Mouse (Mus musculus): ENCODE results near the gene Slc23a3. TPM values are rescaled to one million over a fixed set of nuclear protein-coding genes. Genes with fewer than 3 reads are reported as not detected.

The Slc23a3 gene
- not detected in 2 replicates for polyA plus RNA-seq (2015; fragmentation: Nextera tagmentation; extraction: Ambion mirVana)

GRCm38 (mm10) chr1:75133421-75134207 is at the start of gene Slc23a3:
TSS of gene Slc23a3 (minus strand) at chr1:75133890.
- ATAC-seq, result no peak
- 72% methylated on average over 12 of the region's 12 CpGs for WGBS
- no peaks in the 10 kb centered on the region for H3K27me3 ChIP-seq (replicated peaks; ENCODE audit: control insufficient read depth, insufficient read depth, low read length)

GRCm38 (mm10) chr1:75182160-75182559 is 48.5 kb upstream of the Slc23a3 start:
- no peak for ATAC-seq
- Histone ChIP-seq H3K9ac (replicated peaks; ENCODE audit: low read depth, low read length) (no peak overlapping the region), H3K4me3 (replicated peaks; ENCODE audit: low read length) (no peak overlapping the region), H3K4me1 (replicated peaks; ENCODE audit: control insufficient read depth, insufficient read depth, low read length) (peaks cover 21% of the 10 kb centered on the region), H3K9me3 (ENCODE audit: control insufficient read depth, low read length) (no peaks in the 10 kb centered on the region), H3K4me2 (ENCODE audit: low read length) (no peak overlapping the region), H3K27ac (ENCODE audit: low read length) (no peak overlapping the region), H3K27me3 (replicated peaks; ENCODE audit: control insufficient read depth, insufficient read depth, low read length) (no peaks in the 10 kb centered on the region), H3K36me3 (ENCODE audit: control insufficient read depth, insufficient read depth) (peaks cover 28% of the 10 kb centered on the region)
- whole genome bisulfite sequencing, result 73% methylated on average over 4 of the region's 4 CpGs

More at GRCm38 (mm10) chr1:75133421-75134207, at the start of gene Slc23a3:
- H3K36me3 ChIP-seq (ENCODE audit: control insufficient read depth, insufficient read depth), result peaks cover 10% of the 10 kb centered on the region; the same call in 1 of the 2 replicates
- H3K9me3 ChIP-seq (ENCODE audit: control insufficient read depth, low read length), result no peaks in the 10 kb centered on the region
- H3K27ac ChIP-seq (ENCODE audit: low read length), result no peak within 1 kb of the TSS
- no peak within 1 kb of the TSS for H3K4me2 ChIP-seq (ENCODE audit: low read length)
- H3K9ac ChIP-seq (replicated peaks; ENCODE audit: low read depth, low read length), result no peak within 1 kb of the TSS
- H3K4me1 ChIP-seq (replicated peaks; ENCODE audit: control insufficient read depth, insufficient read depth, low read length), result no peaks in the 10 kb centered on the region
- H3K4me3 ChIP-seq (replicated peaks; ENCODE audit: low read length), result no peak within 1 kb of the TSS

GRCm38 (mm10) chr1:75181377-75181870 is 47.7 kb upstream of the Slc23a3 start:
- no peak for ATAC-seq
- Histone ChIP-seq H3K4me2 (ENCODE audit: low read length) (no peak overlapping the region), H3K9ac (replicated peaks; ENCODE audit: low read depth, low read length) (no peak overlapping the region), H3K4me1 (replicated peaks; ENCODE audit: control insufficient read depth, insufficient read depth, low read length) (peaks cover 21% of the 10 kb centered on the region), H3K36me3 (ENCODE audit: control insufficient read depth, insufficient read depth) (peaks cover 30% of the 10 kb centered on the region), H3K27me3 (replicated peaks; ENCODE audit: control insufficient read depth, insufficient read depth, low read length) (no peaks in the 10 kb centered on the region), H3K27ac (ENCODE audit: low read length) (no peak overlapping the region), H3K9me3 (ENCODE audit: control insufficient read depth, low read length) (no peaks in the 10 kb centered on the region), H3K4me3 (replicated peaks; ENCODE audit: low read length) (no peak overlapping the region)
- WGBS, result 89% methylated on average over 4 of the region's 4 CpGs

DNA sequence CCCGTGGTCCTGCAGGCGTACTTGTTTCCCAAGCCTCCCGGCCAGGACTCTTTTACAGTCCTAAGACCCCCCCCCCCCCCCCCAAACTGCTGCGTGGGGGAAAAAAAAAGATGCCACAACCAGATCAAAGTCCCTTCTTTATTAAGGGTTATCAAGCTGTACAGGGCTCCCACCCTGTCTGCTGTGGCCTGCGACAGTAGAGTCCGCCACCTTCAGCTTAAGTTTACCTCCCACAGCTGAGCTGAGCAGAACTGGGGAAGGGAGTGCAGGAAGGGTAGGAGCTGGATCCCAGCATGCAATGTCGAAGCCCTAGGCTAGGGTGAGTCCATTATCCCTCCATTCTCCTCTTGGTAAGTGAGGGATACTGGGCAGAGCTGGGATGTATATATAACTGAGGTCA is 47.1 kb upstream of the Slc23a3 start:
- Histone ChIP-seq H3K4me2 (ENCODE audit: low read length) (peak overlapping the region; percentile 99), H3K27ac (ENCODE audit: low read length) (no peak overlapping the region), H3K9me3 (ENCODE audit: control insufficient read depth, low read length) (no peaks in the 10 kb centered on the region), H3K4me3 (replicated peaks; ENCODE audit: low read length) (peak overlapping the region; percentile 53), H3K4me1 (replicated peaks; ENCODE audit: control insufficient read depth, insufficient read depth, low read length) (peaks cover 21% of the 10 kb centered on the region), H3K36me3 (ENCODE audit: control insufficient read depth, insufficient read depth) (peaks cover 26% of the 10 kb centered on the region), H3K9ac (replicated peaks; ENCODE audit: low read depth, low read length) (no peak overlapping the region), H3K27me3 (replicated peaks; ENCODE audit: control insufficient read depth, insufficient read depth, low read length) (no peaks in the 10 kb centered on the region)
- no peak for ATAC-seq
- WGBS, result 29% methylated on average over 7 of the region's 7 CpGs

DNA sequence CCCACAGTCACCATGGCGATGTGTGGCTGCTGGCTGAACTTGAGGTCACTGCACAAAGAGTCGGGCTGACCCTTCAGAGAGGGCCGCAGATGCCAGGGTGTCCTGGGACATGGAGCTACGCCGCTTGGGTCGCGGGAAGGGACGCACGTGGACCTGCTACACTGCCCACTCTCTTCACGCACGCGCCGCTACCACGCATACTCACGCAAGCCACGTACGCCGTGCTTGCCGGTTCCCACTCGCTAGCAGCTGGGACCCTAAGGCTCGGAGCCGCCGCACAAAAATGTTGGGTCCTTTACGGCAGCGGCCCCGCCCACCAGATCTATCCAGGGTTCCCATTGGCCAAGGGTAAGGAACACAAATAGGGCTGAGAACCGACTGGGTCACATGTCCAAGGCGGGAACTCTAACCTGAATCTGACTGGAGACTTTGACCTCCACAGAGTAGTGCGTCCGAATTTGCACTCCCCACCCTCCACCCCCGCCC is 46.5 kb upstream of the Slc23a3 start, which contains the start of gene Abcb6:
TSS of gene Abcb6 (minus strand) at position 288 of the 486 bp plus-strand sequence.
- peak within 1 kb of the TSS; percentile 53 for H3K4me3 ChIP-seq (replicated peaks; ENCODE audit: low read length)
- peaks cover 21% of the 10 kb centered on the region for H3K4me1 ChIP-seq (replicated peaks; ENCODE audit: control insufficient read depth, insufficient read depth, low read length)
- peaks cover 23% of the 10 kb centered on the region for H3K36me3 ChIP-seq (ENCODE audit: control insufficient read depth, insufficient read depth)
- no peaks in the 10 kb centered on the region for H3K9me3 ChIP-seq (ENCODE audit: control insufficient read depth, low read length)
- peak within 1 kb of the TSS; percentile 21 for H3K27ac ChIP-seq (ENCODE audit: low read length)
- no peaks in the 10 kb centered on the region for H3K27me3 ChIP-seq (replicated peaks; ENCODE audit: control insufficient read depth, insufficient read depth, low read length)
- WGBS, result 0% methylated on average over 31 of the region's 31 CpGs
- H3K9ac ChIP-seq (replicated peaks; ENCODE audit: low read depth, low read length), result peak within 1 kb of the TSS; percentile 73
- peak; percentile 95 for ATAC-seq
- peak within 1 kb of the TSS; percentile 99 for H3K4me2 ChIP-seq (ENCODE audit: low read length)

DNA sequence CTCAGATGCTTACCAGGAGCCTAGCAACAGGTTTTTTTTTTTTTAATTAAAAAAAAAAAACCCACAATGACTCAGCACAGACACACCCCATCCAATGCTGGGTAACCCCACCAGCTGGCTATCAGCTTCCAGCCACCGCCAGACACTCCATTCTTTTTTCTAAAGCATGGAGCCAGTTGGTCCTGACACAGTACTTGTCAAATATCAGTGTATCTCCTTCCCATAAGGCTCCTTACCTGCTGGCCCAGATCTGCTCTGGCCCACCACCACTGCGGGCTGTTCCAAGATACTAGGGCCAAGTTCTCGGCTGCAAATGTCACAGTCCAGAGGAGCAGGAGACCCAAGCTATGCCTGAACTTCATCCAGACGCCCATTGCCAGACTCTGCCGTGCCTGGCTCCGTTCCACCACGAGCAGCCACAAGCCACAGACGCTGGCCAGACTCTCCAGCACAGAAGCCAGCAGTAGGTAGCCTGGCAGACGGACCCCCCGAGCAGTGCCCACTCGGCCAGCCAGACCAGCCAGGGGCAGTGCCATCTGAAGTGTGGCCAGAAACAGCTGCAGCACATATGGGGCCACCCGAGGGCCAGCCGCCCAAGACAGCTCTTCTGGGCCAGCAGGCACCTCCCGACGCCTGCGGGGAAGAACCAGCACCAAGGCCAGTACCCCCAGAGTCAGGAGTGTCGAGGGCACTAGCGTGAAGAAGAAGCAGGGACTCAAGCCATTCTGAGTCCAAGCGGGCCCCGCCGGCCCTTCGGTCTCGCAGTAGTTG is 45.8 kb upstream of the Slc23a3 start:
- peaks cover 21% of the 10 kb centered on the region for H3K4me1 ChIP-seq (replicated peaks; ENCODE audit: control insufficient read depth, insufficient read depth, low read length)
- H3K27me3 ChIP-seq (replicated peaks; ENCODE audit: control insufficient read depth, insufficient read depth, low read length), result no peaks in the 10 kb centered on the region
- peak overlapping the region; percentile 53 for H3K4me3 ChIP-seq (replicated peaks; ENCODE audit: low read length)
- peak; percentile 48 for ATAC-seq
- no peaks in the 10 kb centered on the region for H3K9me3 ChIP-seq (ENCODE audit: control insufficient read depth, low read length)
- peaks cover 22% of the 10 kb centered on the region for H3K36me3 ChIP-seq (ENCODE audit: control insufficient read depth, insufficient read depth)
- H3K9ac ChIP-seq (replicated peaks; ENCODE audit: low read depth, low read length), result peak overlapping the region; percentile 73
- H3K4me2 ChIP-seq (ENCODE audit: low read length), result peak overlapping the region; percentile 99
- 5% methylated on average over 23 of the region's 23 CpGs for WGBS
- peak overlapping the region; percentile 21 for H3K27ac ChIP-seq (ENCODE audit: low read length)

- H3K4me2 ChIP-seq (ENCODE audit: low read length), result peak within 1 kb of the TSS; percentile 88
- ATAC-seq, result peak; percentile 98
- under 1% methylated on average over 50 of the region's 59 CpGs for WGBS
Observed at GRCm38 (mm10) chr1:75168472-75169464, 35.1 kb upstream of the Slc23a3 start, which contains the start of gene Zfand2b. TSS of gene Zfand2b (plus strand) at chr1:75168646.

GRCm38 (mm10) chr1:75168093-75168471 is 34.4 kb upstream of the Slc23a3 start:
- WGBS, result 6% methylated on average over 7 of the region's 7 CpGs
- Histone ChIP-seq H3K27ac (ENCODE audit: low read length) (peak overlapping the region; percentile 23; the same call in 1 of the 2 replicates), H3K9ac (replicated peaks; ENCODE audit: low read depth, low read length) (peak overlapping the region; percentile 39; the same call in 1 of the 2 replicates), H3K36me3 (ENCODE audit: control insufficient read depth, insufficient read depth) (peaks cover 21% of the 10 kb centered on the region), H3K9me3 (ENCODE audit: control insufficient read depth, low read length) (no peaks in the 10 kb centered on the region), H3K4me3 (replicated peaks; ENCODE audit: low read length) (peak overlapping the region; percentile 93), H3K4me2 (ENCODE audit: low read length) (peak overlapping the region; percentile 88), H3K27me3 (replicated peaks; ENCODE audit: control insufficient read depth, insufficient read depth, low read length) (no peaks in the 10 kb centered on the region), H3K4me1 (replicated peaks; ENCODE audit: control insufficient read depth, insufficient read depth, low read length) (peaks cover 13% of the 10 kb centered on the region)
- no peak; the same call in 1 of the 2 replicates for ATAC-seq

More at GRCm38 (mm10) chr1:75168472-75169464, 35.1 kb upstream of the Slc23a3 start, which contains the start of gene Zfand2b:
- Histone ChIP-seq H3K9me3 (ENCODE audit: control insufficient read depth, low read length) (no peaks in the 10 kb centered on the region), H3K27ac (ENCODE audit: low read length) (peak within 1 kb of the TSS; percentile 88), H3K27me3 (replicated peaks; ENCODE audit: control insufficient read depth, insufficient read depth, low read length) (no peaks in the 10 kb centered on the region), H3K4me1 (replicated peaks; ENCODE audit: control insufficient read depth, insufficient read depth, low read length) (peaks cover 13% of the 10 kb centered on the region), H3K9ac (replicated peaks; ENCODE audit: low read depth, low read length) (peak within 1 kb of the TSS; percentile 89), H3K36me3 (ENCODE audit: control insufficient read depth, insufficient read depth) (peaks cover 21% of the 10 kb centered on the region), H3K4me3 (replicated peaks; ENCODE audit: low read length) (peak within 1 kb of the TSS; percentile 93)

All from forebrain, embryonic 16.5 days (tissue).